Mouse (Mus musculus): ENCODE measurements around the gene Styxl1. TPM values are rescaled to one million over a fixed set of nuclear protein-coding genes. Genes with fewer than 3 reads are reported as not detected.

Styxl1 gene
- polyA plus RNA-seq, 1 experiment from 2014 or later: 0.31 TPM

GRCm38 (mm10) chr5:135763526-135763925 lies 14.7 kb downstream of the Styxl1 start:
- H3K4me2 ChIP-seq (ENCODE audit: low read depth, low read length): no peak overlapping the region
- H3K9me3 ChIP-seq (replicated peaks; ENCODE audit: control insufficient read depth, low read length): no peaks in the 10 kb centered on the region
- DNase-seq (ENCODE audit: low spot score) (peak; percentile 86), ATAC-seq (replicated peaks; ENCODE audit: insufficient number of reproducible peaks, low FRiP score, low TSS enrichment, low read depth) (no peak)
- H3K27me3 ChIP-seq (ENCODE audit: control insufficient read depth, insufficient read depth, low read length): no peaks in the 10 kb centered on the region
- 9% methylated on average over 7 of the region's 7 CpGs for WGBS
- no peak overlapping the region for H3K27ac ChIP-seq (replicated peaks; ENCODE audit: low read depth, low read length)
- no peaks in the 10 kb centered on the region for H3K4me1 ChIP-seq (ENCODE audit: control insufficient read depth, insufficient read depth, low read length)
- H3K9ac ChIP-seq (replicated peaks; ENCODE audit: low read length): no peak overlapping the region
- no peaks in the 10 kb centered on the region for H3K36me3 ChIP-seq (replicated peaks; ENCODE audit: control insufficient read depth, insufficient read depth, low read depth, low read length)
- H3K4me3 ChIP-seq (ENCODE audit: low read depth, low read length): no peak overlapping the region

GRCm38 (mm10) chr5:135761881-135762280 lies 16.3 kb downstream of the Styxl1 start:
- 80% methylated on average over 3 of the region's 3 CpGs for WGBS
- Histone ChIP-seq H3K4me3 (ENCODE audit: low read depth, low read length) (no peak overlapping the region), H3K9ac (replicated peaks; ENCODE audit: low read length) (no peak overlapping the region), H3K36me3 (replicated peaks; ENCODE audit: control insufficient read depth, insufficient read depth, low read depth, low read length) (no peaks in the 10 kb centered on the region), H3K4me2 (ENCODE audit: low read depth, low read length) (no peak overlapping the region), H3K27me3 (ENCODE audit: control insufficient read depth, insufficient read depth, low read length) (no peaks in the 10 kb centered on the region), H3K4me1 (ENCODE audit: control insufficient read depth, insufficient read depth, low read length) (no peaks in the 10 kb centered on the region), H3K9me3 (replicated peaks; ENCODE audit: control insufficient read depth, low read length) (no peaks in the 10 kb centered on the region), H3K27ac (replicated peaks; ENCODE audit: low read depth, low read length) (no peak overlapping the region)
- no peak for DNase-seq (ENCODE audit: low spot score)
- ATAC-seq (replicated peaks; ENCODE audit: insufficient number of reproducible peaks, low FRiP score, low TSS enrichment, low read depth): no peak

- Histone ChIP-seq H3K4me2 (ENCODE audit: low read depth, low read length) (no peak overlapping the region), H3K4me1 (ENCODE audit: control insufficient read depth, insufficient read depth, low read length) (no peaks in the 10 kb centered on the region), H3K9ac (replicated peaks; ENCODE audit: low read length) (no peak overlapping the region), H3K36me3 (replicated peaks; ENCODE audit: control insufficient read depth, insufficient read depth, low read depth, low read length) (no peaks in the 10 kb centered on the region), H3K9me3 (replicated peaks; ENCODE audit: control insufficient read depth, low read length) (no peaks in the 10 kb centered on the region), H3K27ac (replicated peaks; ENCODE audit: low read depth, low read length) (no peak overlapping the region), H3K4me3 (ENCODE audit: low read depth, low read length) (no peak overlapping the region), H3K27me3 (ENCODE audit: control insufficient read depth, insufficient read depth, low read length) (no peaks in the 10 kb centered on the region)
- DNase-seq (ENCODE audit: low spot score): no peak
- 71% methylated on average over 2 of the region's 2 CpGs for WGBS
- no peak for ATAC-seq (replicated peaks; ENCODE audit: insufficient number of reproducible peaks, low FRiP score, low TSS enrichment, low read depth)
Measured at GRCm38 (mm10) chr5:135751595-135751994, 26.6 kb downstream of the Styxl1 start.

DNA sequence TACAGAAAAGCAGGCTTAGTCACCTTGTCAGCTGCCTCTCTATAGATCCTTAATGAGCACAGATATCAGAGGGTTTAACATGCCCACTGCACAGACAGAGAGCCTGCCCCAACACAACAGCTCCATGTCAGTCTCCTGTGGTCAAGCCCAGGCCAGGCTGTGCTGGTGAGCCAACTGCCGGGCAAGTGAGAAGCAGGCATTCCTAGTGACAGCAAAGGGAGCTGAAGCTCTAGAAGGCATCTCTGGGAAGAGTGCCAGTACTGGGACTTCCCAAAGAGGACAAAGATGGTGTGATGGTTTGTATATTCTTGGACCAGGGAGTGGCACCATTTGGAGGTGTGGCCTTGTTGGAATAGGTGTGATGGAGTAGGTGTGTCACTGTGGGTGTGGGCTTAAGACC lies 27.1 kb downstream of the Styxl1 start:
- H3K4me2 ChIP-seq (ENCODE audit: low read depth, low read length): no peak overlapping the region
- H3K4me3 ChIP-seq (ENCODE audit: low read depth, low read length): no peak overlapping the region
- no peaks in the 10 kb centered on the region for H3K36me3 ChIP-seq (replicated peaks; ENCODE audit: control insufficient read depth, insufficient read depth, low read depth, low read length)
- ATAC-seq (replicated peaks; ENCODE audit: insufficient number of reproducible peaks, low FRiP score, low TSS enrichment, low read depth) (no peak), DNase-seq (ENCODE audit: low spot score) (no peak)
- H3K4me1 ChIP-seq (ENCODE audit: control insufficient read depth, insufficient read depth, low read length): no peaks in the 10 kb centered on the region
- H3K27me3 ChIP-seq (ENCODE audit: control insufficient read depth, insufficient read depth, low read length): no peaks in the 10 kb centered on the region
- WGBS: 71% methylated on average over 1 of the region's 1 CpGs
- no peak overlapping the region for H3K27ac ChIP-seq (replicated peaks; ENCODE audit: low read depth, low read length)
- no peak overlapping the region for H3K9ac ChIP-seq (replicated peaks; ENCODE audit: low read length)
- H3K9me3 ChIP-seq (replicated peaks; ENCODE audit: control insufficient read depth, low read length): no peaks in the 10 kb centered on the region

DNA sequence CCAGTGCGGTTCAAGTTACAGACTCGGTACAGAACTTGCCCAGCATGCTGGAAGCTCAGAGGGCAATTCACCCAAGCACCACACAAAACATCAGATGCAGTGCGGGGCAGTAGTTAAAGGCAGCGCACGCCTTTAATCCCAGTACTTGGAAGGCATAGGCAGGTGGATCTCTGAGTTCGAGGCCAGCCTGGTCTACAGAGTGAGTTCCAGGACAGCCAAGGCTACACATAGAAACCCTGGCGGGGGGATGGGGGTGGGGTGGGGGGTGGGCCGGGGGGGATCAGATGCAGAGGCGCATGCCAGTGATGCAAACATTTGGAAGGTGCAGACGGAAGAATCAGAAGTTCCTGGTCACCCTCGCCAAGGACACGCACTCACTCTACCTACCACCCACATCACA lies 33.4 kb downstream of the Styxl1 start:
- H3K27ac ChIP-seq (replicated peaks; ENCODE audit: low read depth, low read length): no peak overlapping the region
- no peaks in the 10 kb centered on the region; the same call in 1 of the 2 replicates for H3K36me3 ChIP-seq (replicated peaks; ENCODE audit: control insufficient read depth, insufficient read depth, low read depth, low read length)
- 15% methylated on average over 12 of the region's 12 CpGs for WGBS
- no peak for DNase-seq (ENCODE audit: low spot score)
- no peaks in the 10 kb centered on the region for H3K9me3 ChIP-seq (replicated peaks; ENCODE audit: control insufficient read depth, low read length)
- peaks cover 3% of the 10 kb centered on the region for H3K4me1 ChIP-seq (ENCODE audit: control insufficient read depth, insufficient read depth, low read length)
- no peaks in the 10 kb centered on the region for H3K27me3 ChIP-seq (ENCODE audit: control insufficient read depth, insufficient read depth, low read length)
- peak overlapping the region; percentile 67 for H3K4me2 ChIP-seq (ENCODE audit: low read depth, low read length)
- peak overlapping the region; percentile 52 for H3K4me3 ChIP-seq (ENCODE audit: low read depth, low read length)
- peak overlapping the region; percentile 35 for H3K9ac ChIP-seq (replicated peaks; ENCODE audit: low read length)
- ATAC-seq (replicated peaks; ENCODE audit: insufficient number of reproducible peaks, low FRiP score, low TSS enrichment, low read depth): 0 out of 2 replicates have a peak, but pooled peaks have one; percentile 7

DNA sequence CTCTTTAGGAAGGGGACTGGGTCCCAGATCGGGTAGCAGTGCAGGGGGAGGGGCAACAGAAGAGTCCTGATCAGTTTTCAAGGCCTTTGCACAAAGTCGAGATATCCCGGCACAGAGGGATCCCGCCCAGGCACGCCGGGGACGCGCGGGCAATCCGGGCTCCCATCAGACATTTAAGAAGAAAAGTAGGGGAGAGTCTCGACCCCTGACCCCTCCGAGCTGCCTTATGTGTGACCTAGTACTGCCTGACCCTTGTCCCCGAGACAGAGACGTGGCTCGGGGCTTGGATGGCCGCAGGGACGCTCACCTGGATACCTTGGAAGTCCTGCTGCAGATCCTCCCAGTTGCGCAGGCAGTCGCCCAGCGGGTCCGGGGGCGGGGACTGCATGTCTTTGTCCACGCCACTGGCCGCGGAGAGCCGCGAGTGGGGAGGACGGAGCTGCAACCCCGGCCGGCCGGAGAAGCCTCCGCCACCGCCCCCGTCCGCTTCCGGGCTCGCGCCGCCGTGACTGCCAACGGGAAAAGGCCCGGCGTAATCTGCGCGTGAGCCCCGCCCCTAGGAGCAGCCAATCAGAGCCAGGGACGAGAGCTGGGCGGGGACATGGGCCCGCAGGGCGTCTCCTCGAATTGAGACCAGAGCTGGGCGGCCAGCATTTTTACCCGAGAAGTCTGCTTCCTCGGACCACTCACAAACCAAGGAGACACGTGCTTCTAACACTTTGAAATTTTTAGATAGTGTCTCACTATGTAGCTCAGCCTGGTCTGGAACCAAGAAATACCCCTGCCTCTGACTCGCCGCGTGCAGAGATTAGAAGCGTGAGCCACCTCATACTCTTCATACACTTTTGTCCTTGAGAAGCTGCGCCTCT lies 34.2 kb downstream of the Styxl1 start, which contains the start of gene Tmem120a:
Gene Tmem120a (minus strand): TSS at position 708 of the 869 bp plus-strand sequence.
- under 1% methylated on average over 56 of the region's 60 CpGs for WGBS
- Histone ChIP-seq H3K9ac (replicated peaks; ENCODE audit: low read length) (peak within 1 kb of the TSS; percentile 40), H3K4me1 (ENCODE audit: control insufficient read depth, insufficient read depth, low read length) (peaks cover 3% of the 10 kb centered on the region), H3K9me3 (replicated peaks; ENCODE audit: control insufficient read depth, low read length) (no peaks in the 10 kb centered on the region), H3K4me3 (ENCODE audit: low read depth, low read length) (peak within 1 kb of the TSS; percentile 52), H3K4me2 (ENCODE audit: low read depth, low read length) (peak within 1 kb of the TSS; percentile 67), H3K27ac (replicated peaks; ENCODE audit: low read depth, low read length) (no peak within 1 kb of the TSS; the same call in 1 of the 2 replicates), H3K27me3 (ENCODE audit: control insufficient read depth, insufficient read depth, low read length) (no peaks in the 10 kb centered on the region), H3K36me3 (replicated peaks; ENCODE audit: control insufficient read depth, insufficient read depth, low read depth, low read length) (no peaks in the 10 kb centered on the region; the same call in 1 of the 2 replicates)
- ATAC-seq (replicated peaks; ENCODE audit: insufficient number of reproducible peaks, low FRiP score, low TSS enrichment, low read depth) (peak; percentile 93), DNase-seq (ENCODE audit: low spot score) (peak; percentile 96)

- ATAC-seq (replicated peaks; ENCODE audit: insufficient number of reproducible peaks, low FRiP score, low TSS enrichment, low read depth) (peak; percentile 15; the same call in 1 of the 2 replicates), DNase-seq (ENCODE audit: low spot score) (peak; percentile 67)
- Histone ChIP-seq H3K4me3 (ENCODE audit: low read depth, low read length) (peak overlapping the region; percentile 52), H3K4me2 (ENCODE audit: low read depth, low read length) (peak overlapping the region; percentile 67), H3K36me3 (replicated peaks; ENCODE audit: control insufficient read depth, insufficient read depth, low read depth, low read length) (no peaks in the 10 kb centered on the region; the same call in 1 of the 2 replicates), H3K4me1 (ENCODE audit: control insufficient read depth, insufficient read depth, low read length) (peaks cover 3% of the 10 kb centered on the region), H3K9me3 (replicated peaks; ENCODE audit: control insufficient read depth, low read length) (no peaks in the 10 kb centered on the region), H3K27ac (replicated peaks; ENCODE audit: low read depth, low read length) (no peak overlapping the region), H3K27me3 (ENCODE audit: control insufficient read depth, insufficient read depth, low read length) (no peaks in the 10 kb centered on the region), H3K9ac (replicated peaks; ENCODE audit: low read length) (peak overlapping the region; percentile 40)
- WGBS: 20% methylated on average over 18 of the region's 18 CpGs
Measured at GRCm38 (mm10) chr5:135742941-135743740, 35.0 kb downstream of the Styxl1 start.

Measured in embryonic facial prominence, embryonic 11.5 days (tissue).